Mouse (Mus musculus) embryonic facial prominence, embryonic 13.5 days (tissue): ENCODE results near the gene Dcun1d3. TPM values are rescaled to one million over a fixed set of nuclear protein-coding genes. Genes with fewer than 3 reads are reported as not detected.

ENCODE experiments used
- ATAC-seq: fragments of 200-750 bp; cut with Nextera tagmentation; 2 replicates; pipeline ENCODE4 v1.8.0; 2017; ENCODE audit warnings: low read depth; ENCODE audit not compliant: insufficient number of reproducible peaks, insufficient read depth, low FRiP score, low TSS enrichment
- H3K27ac ChIP-seq: fragments of 300-500 bp; sonication (generic); 2 replicates; pipeline ENCODE4 v1.5.1; 2015; ENCODE audit warnings: moderate library complexity, mild to moderate bottlenecking, inconsistent platforms
- H3K27me3 ChIP-seq: fragments of 300-500 bp; sonication (generic); 2 replicates; pipeline ENCODE4 v1.6.1; 2015; ENCODE audit warnings: mild to moderate bottlenecking, inconsistent platforms
- H3K36me3 ChIP-seq: fragments of 300-500 bp; sonication (generic); 2 replicates; pipeline ENCODE4 v1.6.1; 2015; ENCODE audit warnings: mild to moderate bottlenecking, inconsistent platforms
- H3K4me1 ChIP-seq: fragments of 300-500 bp; sonication (generic); 2 replicates; pipeline ENCODE4 v1.6.1; 2015; ENCODE audit warnings: inconsistent platforms
- H3K4me2 ChIP-seq: fragments of 300-500 bp; sonication (generic); 2 replicates; pipeline ENCODE4 v1.6.1; 2015; ENCODE audit warnings: moderate library complexity, mild to moderate bottlenecking, inconsistent platforms
- H3K4me3 ChIP-seq: fragments of 300-500 bp; sonication (generic); 2 replicates; pipeline ENCODE4 v1.5.1; 2015; ENCODE audit warnings: mild to moderate bottlenecking, inconsistent platforms
- H3K9ac ChIP-seq: fragments of 300-500 bp; sonication (generic); 2 replicates; pipeline ENCODE4 v1.6.1; 2015; ENCODE audit warnings: mild to moderate bottlenecking, inconsistent platforms
- H3K9me3 ChIP-seq: fragments of 300-500 bp; sonication (generic); 2 replicates; pipeline ENCODE4 v1.6.1; 2016; ENCODE audit warnings: inconsistent platforms
- WGBS: fragments of 180-500 bp; shearing (Covaris S2); methylation state at CpG from one replicate; pipeline ENCODE4 v1.1.7; 2015; ENCODE audit warnings: mixed read lengths; 5-methylcytosine and 5-hydroxymethylcytosine counted together
- polyA plus RNA-seq: library from polyadenylated mRNA; unstranded; fragments of >200 nt; fragmentation: Nextera tagmentation; extraction: Ambion mirVana; gene quantifications from 2 replicates; pipeline ENCODE4 v1.2.1, GENCODE M21; 2015

Gene Dcun1d3
- polyA plus RNA-seq, 1 experiment from 2014 or later: 13.2 TPM

DNA sequence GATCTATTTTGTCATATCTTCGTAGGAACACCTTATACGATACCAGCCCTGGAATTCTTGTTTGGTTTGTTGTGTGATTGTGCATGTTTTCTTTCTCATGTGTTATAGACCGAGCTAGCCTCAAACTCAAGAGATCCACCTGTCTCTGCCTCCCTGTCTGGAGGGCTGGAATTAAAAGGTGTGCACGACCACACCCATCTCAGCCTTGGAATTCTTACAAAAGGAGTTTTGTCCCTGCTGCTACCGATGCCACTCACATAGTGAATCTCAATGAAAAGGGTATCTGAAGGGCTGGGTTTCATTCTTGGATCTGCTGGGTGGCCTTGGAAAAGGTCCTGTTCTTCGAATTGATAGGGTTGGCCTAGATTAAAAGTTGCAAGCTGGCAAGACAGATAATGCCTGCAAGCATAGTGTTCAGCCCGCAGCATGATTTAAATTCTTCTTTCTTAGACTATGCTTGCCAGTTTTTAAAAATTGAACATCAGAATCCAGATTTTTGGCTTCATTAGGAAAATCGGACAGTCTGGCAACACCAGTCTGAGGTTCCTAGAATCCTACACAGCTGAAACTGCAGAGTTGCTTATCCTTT is 1.5 kb upstream of the Dcun1d3 start:
- no peak for ATAC-seq
- Histone ChIP-seq H3K4me1 (peaks cover 17% of the 10 kb centered on the region), H3K27me3 (no peaks in the 10 kb centered on the region), H3K9ac (no peak overlapping the region), H3K27ac (no peak overlapping the region), H3K9me3 (no peaks in the 10 kb centered on the region), H3K4me2 (no peak overlapping the region), H3K4me3 (no peak overlapping the region), H3K36me3 (no peaks in the 10 kb centered on the region)
- WGBS: 94% methylated on average over 8 of the region's 8 CpGs

DNA sequence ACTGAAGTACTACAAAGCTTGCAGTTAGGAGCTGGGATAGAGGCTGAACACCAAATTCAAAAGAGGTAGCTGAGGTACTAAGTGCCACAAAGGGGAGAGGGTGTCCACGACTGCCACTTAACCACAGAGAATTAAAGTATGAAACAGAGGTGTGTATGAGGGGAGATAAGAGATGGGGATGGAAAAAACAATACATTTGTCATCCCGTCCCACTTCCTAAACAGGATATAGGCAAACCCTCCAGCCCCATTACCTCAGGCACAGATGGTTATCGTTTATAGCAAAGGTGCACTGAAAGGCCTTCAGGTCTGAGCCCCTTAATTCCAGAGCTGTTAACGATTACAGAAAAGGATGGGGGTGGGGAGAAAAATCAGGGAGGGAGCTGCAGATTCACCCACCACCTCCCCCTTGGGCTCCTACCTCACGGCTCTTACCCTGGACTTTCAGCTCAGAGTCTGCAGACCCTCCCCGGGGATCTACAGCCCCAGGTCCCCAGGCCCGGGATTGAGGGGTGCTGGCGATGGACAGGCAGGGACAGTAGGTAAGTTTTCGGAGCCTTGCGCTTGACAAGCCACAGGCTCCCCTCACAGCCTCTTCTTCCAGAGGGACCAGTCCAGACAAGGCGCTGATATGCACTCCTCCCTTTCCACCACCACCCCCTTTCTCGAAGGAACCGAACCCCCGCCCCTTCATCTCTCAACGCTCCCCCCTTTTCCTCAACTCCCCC is 1.1 kb downstream of the Dcun1d3 start:
- Histone ChIP-seq H3K9ac (peak overlapping the region; percentile 91), H3K27ac (peak overlapping the region; percentile 98)

DNA sequence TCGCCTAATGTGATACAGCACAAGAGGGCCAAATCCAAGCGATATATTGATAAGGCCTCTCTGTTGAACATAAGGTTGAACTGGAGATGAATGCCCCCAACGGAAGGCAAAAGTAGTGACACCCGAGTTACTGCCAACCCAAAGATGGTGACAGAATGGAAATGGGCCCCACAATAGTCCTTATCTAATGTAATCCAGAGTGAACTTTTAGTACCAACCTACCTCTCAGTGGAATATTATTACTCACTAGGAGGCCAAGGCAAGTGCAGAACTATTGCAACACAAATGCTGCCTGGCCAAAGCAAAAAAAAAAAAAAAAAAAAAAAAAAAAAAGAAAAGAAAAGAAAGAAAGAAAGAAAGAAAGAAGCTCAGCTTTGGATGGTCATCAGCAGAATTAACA is 3.4 kb downstream of the Dcun1d3 start:
- Histone ChIP-seq H3K27ac (no peak overlapping the region), H3K36me3 (no peaks in the 10 kb centered on the region), H3K4me1 (peaks cover 17% of the 10 kb centered on the region), H3K27me3 (no peaks in the 10 kb centered on the region), H3K9me3 (no peaks in the 10 kb centered on the region), H3K4me3 (no peak overlapping the region), H3K9ac (no peak overlapping the region), H3K4me2 (no peak overlapping the region)
- 95% methylated on average over 4 of the region's 4 CpGs for WGBS
- ATAC-seq: no peak

More for the DNA sequence above, 1.1 kb downstream of the Dcun1d3 start:
- no peaks in the 10 kb centered on the region for H3K36me3 ChIP-seq
- H3K4me1 ChIP-seq: peaks cover 17% of the 10 kb centered on the region
- ATAC-seq: no peak; the same call in 1 of the 2 replicates
- H3K4me3 ChIP-seq: peak overlapping the region; percentile 79
- WGBS: under 1% methylated on average over 15 of the region's 15 CpGs
- H3K27me3 ChIP-seq: no peaks in the 10 kb centered on the region
- no peaks in the 10 kb centered on the region for H3K9me3 ChIP-seq
- H3K4me2 ChIP-seq: peak overlapping the region; percentile 81

DNA sequence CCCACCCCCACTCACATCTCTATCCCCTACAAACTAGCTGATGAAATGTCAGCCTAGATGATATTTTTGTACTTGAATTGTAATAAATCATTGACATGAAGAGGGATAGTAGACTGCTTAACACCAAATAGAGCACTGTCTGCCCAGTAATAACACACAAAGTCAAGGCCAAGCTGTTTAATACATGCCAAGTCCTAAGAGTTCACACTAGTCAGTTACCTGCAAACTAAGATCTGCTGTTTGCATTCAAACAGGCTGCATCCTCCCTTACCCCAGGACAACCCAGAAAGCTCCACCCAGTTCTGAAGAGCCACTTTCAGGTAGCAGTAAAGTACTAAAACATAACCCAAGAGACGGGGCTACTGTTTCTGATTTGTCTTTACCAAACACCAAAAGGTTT is 3.9 kb downstream of the Dcun1d3 start:
- no peak for ATAC-seq
- 84% methylated on average over 1 of the region's 1 CpGs for WGBS

DNA sequence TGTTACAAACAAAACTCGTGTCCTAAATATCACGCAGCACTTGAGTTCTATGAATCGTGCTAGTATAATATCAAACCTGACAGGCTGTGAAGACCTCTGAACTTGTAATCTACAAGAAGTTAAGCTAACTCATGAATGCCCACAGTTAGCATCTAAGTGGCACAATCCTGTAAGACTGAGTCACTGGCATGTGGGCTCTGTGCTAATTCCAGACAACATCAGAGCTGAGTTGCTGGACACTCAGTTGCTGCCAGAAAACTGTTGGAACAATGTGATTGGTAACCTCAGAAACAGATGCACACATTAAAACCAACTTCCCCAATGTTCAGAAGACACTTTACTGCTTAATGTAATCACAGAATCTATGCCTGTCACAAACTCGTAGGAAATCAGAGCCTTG is 8.2 kb downstream of the Dcun1d3 start:
- no peak for ATAC-seq
- 90% methylated on average over 4 of the region's 4 CpGs for WGBS
- H3K9me3 ChIP-seq: no peaks in the 10 kb centered on the region
- no peaks in the 10 kb centered on the region for H3K4me1 ChIP-seq
- H3K36me3 ChIP-seq: no peaks in the 10 kb centered on the region
- H3K9ac ChIP-seq: no peak overlapping the region
- H3K27me3 ChIP-seq: no peaks in the 10 kb centered on the region
- H3K4me3 ChIP-seq: no peak overlapping the region
- no peak overlapping the region for H3K27ac ChIP-seq
- H3K4me2 ChIP-seq: no peak overlapping the region

More for the DNA sequence above, 3.9 kb downstream of the Dcun1d3 start:
- Histone ChIP-seq H3K4me3 (no peak overlapping the region), H3K4me1 (peaks cover 17% of the 10 kb centered on the region), H3K36me3 (no peaks in the 10 kb centered on the region), H3K9me3 (no peaks in the 10 kb centered on the region), H3K9ac (no peak overlapping the region), H3K27ac (no peak overlapping the region), H3K27me3 (no peaks in the 10 kb centered on the region), H3K4me2 (no peak overlapping the region)

DNA sequence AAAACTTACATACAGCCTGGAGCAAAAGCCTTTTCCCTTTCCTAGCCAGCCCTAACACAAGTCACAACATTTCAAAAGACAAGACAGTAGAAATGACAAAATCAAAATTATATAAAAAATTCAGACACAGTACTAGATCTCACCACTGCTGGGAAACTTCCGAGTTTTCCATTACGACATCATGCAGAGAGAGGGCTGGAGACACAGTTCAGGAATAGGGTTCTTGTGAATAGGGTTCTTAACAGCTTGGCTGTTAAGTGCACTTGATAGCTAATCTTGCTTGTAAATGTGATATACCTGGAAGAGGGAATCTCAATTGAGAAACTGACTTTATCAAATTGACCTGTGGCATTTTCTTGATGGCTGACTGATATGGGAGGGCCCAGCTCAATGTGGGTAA is 14.9 kb downstream of the Dcun1d3 start:
- no peak overlapping the region for H3K27ac ChIP-seq
- H3K36me3 ChIP-seq: peaks cover 17% of the 10 kb centered on the region
- H3K27me3 ChIP-seq: no peaks in the 10 kb centered on the region
- no peak overlapping the region for H3K4me2 ChIP-seq
- WGBS: 89% methylated on average over 2 of the region's 2 CpGs
- no peak overlapping the region for H3K4me3 ChIP-seq
- no peak for ATAC-seq
- H3K9ac ChIP-seq: no peak overlapping the region
- no peaks in the 10 kb centered on the region for H3K9me3 ChIP-seq
- H3K4me1 ChIP-seq: no peaks in the 10 kb centered on the region

DNA sequence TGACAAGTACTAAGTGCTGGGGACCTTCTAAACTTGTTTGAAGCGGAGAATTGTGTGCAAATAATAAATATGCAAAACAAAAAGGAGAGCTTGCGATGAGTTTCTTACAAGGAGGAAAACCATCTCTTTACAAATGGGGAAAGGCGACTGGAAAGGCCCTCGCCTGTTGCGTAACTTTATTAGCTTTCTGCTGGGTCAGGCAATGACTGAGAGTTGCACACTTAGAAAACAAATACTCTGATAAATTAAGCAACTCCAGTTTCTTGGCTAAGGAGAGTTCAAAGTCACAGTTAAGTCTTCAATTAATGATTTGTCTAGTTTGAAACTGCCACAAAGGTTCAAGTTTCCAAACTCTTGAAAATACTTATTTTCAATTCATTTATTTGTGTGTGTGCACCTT is 15.8 kb downstream of the Dcun1d3 start:
- H3K27ac ChIP-seq: no peak overlapping the region
- no peak overlapping the region for H3K4me3 ChIP-seq
- H3K27me3 ChIP-seq: no peaks in the 10 kb centered on the region
- no peaks in the 10 kb centered on the region for H3K9me3 ChIP-seq
- no peaks in the 10 kb centered on the region; the same call in 1 of the 2 replicates for H3K4me1 ChIP-seq
- ATAC-seq: no peak
- peaks cover 17% of the 10 kb centered on the region for H3K36me3 ChIP-seq
- no peak overlapping the region for H3K9ac ChIP-seq
- H3K4me2 ChIP-seq: no peak overlapping the region
- 90% methylated on average over 5 of the region's 5 CpGs for WGBS

DNA sequence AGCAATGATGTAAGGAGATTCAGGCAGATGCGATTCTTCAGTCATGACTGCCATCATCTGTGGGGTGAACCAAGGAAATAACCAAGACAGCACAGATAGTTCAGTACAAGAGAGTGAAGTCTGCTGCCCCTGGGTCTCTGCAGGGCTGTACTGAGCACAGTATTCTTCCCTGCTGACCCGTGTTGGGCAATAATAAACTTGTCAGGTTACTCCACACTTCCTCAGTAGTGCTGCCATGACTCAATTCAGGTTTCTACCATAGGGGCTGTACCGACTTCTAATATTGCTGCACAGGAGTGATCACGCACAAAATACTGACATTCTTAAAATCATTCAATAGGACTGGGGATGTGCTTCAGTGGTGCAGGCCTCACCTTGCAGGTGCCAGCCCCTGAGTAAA is 16.9 kb downstream of the Dcun1d3 start:
- H3K4me3 ChIP-seq: no peak overlapping the region
- H3K36me3 ChIP-seq: peaks cover 17% of the 10 kb centered on the region
- ATAC-seq: no peak
- no peak overlapping the region for H3K27ac ChIP-seq
- H3K9me3 ChIP-seq: no peaks in the 10 kb centered on the region
- no peak overlapping the region for H3K4me2 ChIP-seq
- WGBS: 95% methylated on average over 4 of the region's 4 CpGs
- no peaks in the 10 kb centered on the region; the same call in 1 of the 2 replicates for H3K4me1 ChIP-seq
- H3K27me3 ChIP-seq: no peaks in the 10 kb centered on the region
- no peak overlapping the region for H3K9ac ChIP-seq

DNA sequence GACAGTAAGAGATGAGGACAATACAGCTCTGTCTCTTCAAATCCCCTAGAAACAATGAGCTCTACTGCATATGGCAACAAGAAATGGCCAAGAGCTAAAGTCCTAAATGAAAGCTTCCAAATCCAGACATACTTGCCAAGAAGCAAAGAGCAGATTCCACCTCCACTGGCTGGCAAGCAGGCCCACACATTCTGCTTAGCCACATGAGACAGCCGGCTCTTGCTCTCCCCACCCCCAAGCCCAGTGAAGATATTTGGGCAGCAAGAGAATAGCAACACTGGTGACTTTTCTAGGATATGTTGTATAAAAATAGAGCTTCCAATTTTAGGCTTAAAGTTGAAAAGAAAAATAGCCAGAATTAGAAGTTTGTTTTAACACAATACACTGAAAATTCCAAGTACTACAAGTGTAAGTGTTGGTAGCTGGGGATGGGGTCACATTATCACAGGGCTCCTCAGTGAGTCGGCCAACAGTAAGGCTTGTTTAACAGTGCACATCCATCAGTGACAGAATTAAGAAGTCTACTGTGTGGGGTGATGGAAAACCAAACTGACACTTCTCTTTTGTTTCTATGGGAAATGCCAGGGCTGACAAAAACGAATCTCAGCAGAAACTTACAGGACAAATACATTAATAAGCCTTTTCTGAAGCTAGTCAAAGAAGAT is 20.2 kb downstream of the Dcun1d3 start:
- no peak overlapping the region for H3K9ac ChIP-seq
- H3K4me2 ChIP-seq: no peak overlapping the region
- H3K27ac ChIP-seq: no peak overlapping the region
- no peaks in the 10 kb centered on the region for H3K9me3 ChIP-seq
- H3K4me3 ChIP-seq: no peak overlapping the region
- 68% methylated on average over 3 of the region's 3 CpGs for WGBS
- no peak for ATAC-seq
- H3K27me3 ChIP-seq: no peaks in the 10 kb centered on the region
- peaks cover 17% of the 10 kb centered on the region for H3K36me3 ChIP-seq
- no peaks in the 10 kb centered on the region; the same call in 1 of the 2 replicates for H3K4me1 ChIP-seq

DNA sequence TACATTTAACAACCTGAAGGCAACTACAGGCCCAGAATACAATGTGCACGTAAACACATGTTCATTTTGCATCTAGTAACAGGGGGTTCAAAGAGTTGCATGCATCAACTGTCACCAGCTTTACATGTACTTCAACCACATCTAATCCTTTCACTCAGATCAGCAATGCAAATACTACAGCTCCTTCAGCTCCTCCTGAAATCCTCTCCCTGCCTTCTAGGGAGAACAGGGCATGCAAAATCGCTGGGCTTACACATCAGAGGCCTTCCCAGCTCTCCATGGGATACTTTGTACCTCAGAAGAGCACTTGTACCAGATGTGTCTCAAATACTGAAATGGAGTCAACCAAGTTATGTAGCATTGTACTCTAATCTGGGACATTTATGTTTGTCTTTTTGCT is 23.0 kb downstream of the Dcun1d3 start:
- 34% methylated on average over 2 of the region's 2 CpGs for WGBS

DNA sequence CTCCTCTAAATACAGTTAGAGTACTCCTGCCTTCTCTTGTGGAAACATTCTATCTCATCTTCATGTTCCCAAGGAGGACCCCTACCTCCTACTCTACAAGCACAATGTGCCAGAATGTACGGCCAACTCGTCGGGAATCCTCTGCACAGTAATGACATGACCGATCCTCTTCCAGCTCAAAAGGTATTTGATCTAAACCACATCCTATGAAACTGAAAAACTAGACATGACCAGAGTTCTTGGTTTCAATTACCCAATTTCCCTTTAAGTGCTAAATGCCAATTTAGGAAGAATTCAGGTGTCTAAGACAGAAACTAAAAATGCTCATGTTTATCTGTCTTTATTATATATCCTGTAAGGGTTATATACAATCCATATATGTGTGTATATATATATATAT is 23.9 kb downstream of the Dcun1d3 start:
- no peaks in the 10 kb centered on the region; the same call in 1 of the 2 replicates for H3K4me1 ChIP-seq
- H3K9me3 ChIP-seq: no peaks in the 10 kb centered on the region
- no peaks in the 10 kb centered on the region for H3K27me3 ChIP-seq
- H3K9ac ChIP-seq: no peak overlapping the region
- WGBS: 79% methylated on average over 4 of the region's 4 CpGs
- H3K27ac ChIP-seq: no peak overlapping the region
- no peaks in the 10 kb centered on the region for H3K36me3 ChIP-seq
- no peak overlapping the region for H3K4me3 ChIP-seq
- ATAC-seq: no peak
- no peak overlapping the region for H3K4me2 ChIP-seq

More for the DNA sequence above, 23.0 kb downstream of the Dcun1d3 start:
- no peak overlapping the region for H3K27ac ChIP-seq
- no peaks in the 10 kb centered on the region for H3K27me3 ChIP-seq
- H3K4me3 ChIP-seq: no peak overlapping the region
- no peak overlapping the region for H3K9ac ChIP-seq
- H3K4me1 ChIP-seq: no peaks in the 10 kb centered on the region; the same call in 1 of the 2 replicates
- H3K9me3 ChIP-seq: no peaks in the 10 kb centered on the region
- H3K4me2 ChIP-seq: no peak overlapping the region
- no peak for ATAC-seq
- peaks cover 6% of the 10 kb centered on the region; the same call in 1 of the 2 replicates for H3K36me3 ChIP-seq

DNA sequence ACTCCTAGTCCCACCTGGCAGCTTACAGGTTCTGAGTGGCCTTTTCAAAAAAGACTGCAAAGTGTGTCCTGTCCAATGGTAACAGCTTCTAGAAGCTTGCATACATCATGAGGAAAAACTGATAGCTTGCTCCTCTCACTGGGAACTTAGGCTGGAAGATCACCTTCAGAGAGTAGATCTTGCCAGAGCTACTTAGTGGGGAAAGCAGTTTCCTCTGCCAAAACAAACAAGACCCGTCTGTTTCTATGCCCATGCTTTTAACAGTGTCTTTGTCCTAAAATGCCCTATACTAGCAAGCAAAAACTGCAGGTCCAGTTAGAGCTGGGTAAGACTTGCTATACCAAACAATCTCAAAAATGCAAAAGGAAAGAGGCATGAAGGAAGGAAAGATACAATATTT is 30.0 kb downstream of the Dcun1d3 start:
- H3K4me3 ChIP-seq: no peak overlapping the region
- WGBS: 58% methylated on average over 1 of the region's 1 CpGs

More for the DNA sequence above, 30.0 kb downstream of the Dcun1d3 start:
- H3K27me3 ChIP-seq: no peaks in the 10 kb centered on the region
- ATAC-seq: no peak
- H3K9ac ChIP-seq: no peak overlapping the region
- H3K9me3 ChIP-seq: no peaks in the 10 kb centered on the region
- H3K4me1 ChIP-seq: peaks cover 12% of the 10 kb centered on the region
- no peak overlapping the region for H3K27ac ChIP-seq
- H3K36me3 ChIP-seq: 0 out of 2 replicates have a peak, but pooled peaks cover 3% of the 10 kb centered on the region
- no peak overlapping the region for H3K4me2 ChIP-seq
